Mouse (Mus musculus) ES-CJ7 (cell line): ENCODE data around the gene Ccr10.

Experiments used
- DNase-seq: peaks from one replicate; pipeline ENCODE4 v3.0.0; 2011; ENCODE audit warnings: low read depth, low spot score

The Ccr10 gene

DNA sequence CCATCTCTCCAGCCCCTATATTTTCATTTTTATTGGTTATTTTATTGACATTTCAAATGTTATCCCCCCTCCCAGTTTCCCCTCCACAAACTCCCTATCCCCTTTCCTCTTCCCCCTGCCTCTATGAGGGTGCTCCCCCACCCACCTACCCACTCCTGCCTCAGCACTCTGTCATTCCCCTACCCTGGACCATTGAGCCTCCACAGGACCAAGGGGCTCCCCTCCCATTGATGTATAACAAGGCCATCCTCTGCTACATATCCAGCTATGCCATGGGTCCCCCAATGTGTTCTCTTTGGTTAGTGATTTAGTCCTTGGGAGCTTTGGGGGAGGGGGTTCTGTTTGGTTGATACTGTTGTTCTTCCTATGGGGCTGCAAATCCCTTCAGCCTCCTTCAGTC, 20.6 kb downstream of the Ccr10 start:
- DNase-seq = no peak

DNA sequence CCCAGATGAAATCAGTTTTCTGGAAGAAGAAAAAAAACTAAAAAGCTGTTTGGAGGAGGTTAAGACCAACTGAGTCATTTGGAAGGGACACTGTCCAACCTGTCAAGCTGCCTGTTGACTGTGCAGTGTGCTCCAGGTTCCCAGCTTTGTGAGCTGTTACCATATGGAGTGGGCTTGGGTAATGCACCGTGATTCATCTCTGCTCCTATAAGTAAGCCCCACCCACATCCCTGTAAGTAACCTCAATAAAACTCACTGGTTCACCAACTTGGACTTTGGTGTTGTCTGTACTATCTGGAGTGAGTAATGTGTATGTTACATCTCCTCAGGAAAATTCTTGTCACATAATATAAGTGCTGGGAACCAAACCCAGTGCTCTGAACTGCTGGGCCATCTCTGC, 22.4 kb downstream of the Ccr10 start:
- no peak for DNase-seq

DNA sequence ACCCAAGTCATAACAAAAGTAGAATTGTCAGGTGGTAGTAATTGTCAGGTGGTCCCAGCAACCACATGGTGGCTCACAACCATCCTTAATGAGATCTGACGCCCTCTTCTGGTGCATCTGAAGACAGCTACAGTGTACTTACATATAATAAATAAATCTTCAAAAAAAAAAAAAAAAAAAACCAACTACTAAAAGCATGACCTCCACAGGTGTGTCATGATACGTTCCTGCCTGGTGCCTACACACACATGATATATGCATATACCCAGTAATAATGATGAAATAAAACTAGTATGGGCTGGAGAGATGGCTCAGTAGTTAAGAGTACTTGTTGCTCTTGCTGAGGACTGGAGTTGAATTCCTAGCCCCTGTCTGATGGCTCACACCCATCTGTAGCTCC, 24.2 kb downstream of the Ccr10 start:
- DNase-seq = no peak

DNA sequence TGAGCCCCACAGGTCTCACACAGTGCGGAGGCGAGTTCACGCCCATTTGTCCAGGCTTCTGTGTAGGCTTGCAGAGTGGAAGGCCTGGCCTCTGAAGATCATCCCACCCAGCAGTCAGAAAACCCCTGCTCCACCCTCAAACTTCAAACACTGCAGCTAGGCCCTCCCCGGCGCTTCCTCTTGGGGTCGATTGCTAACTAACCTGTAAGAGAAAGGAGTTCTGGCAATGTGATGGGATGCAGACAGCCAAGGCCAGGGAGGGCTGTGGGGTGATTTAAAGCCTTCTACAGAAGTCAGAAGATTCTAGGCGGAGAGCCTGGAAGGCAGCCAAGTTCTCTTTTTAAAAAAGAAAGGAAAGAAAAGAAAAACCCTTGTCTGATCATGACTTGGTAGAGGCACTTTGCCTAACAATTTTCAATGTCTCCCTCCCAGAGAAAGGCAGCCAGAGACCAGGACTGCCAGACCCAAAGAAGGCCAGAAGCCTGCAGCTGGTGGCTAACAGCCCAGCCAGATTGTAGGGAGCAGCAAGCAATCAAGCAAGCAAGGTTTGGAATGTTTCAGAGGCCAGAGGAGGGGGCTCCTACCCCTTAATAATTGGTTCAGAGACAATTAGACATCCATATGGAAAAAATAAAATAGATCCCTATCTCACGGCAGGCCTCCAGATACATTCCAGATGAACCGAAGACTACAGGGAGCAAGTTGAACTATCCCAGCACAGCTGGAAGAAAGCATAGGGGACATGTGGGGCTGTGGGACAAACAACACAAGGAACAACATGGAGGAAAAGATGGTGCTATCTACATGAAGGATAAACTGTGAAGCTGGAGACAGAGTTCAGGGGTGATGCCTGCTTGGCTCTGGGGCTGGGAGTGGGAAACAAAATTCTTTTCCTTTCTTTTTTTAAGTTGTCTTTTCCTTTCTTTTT, 25.8 kb downstream of the Ccr10 start:
- peak; percentile 45 for DNase-seq

DNA sequence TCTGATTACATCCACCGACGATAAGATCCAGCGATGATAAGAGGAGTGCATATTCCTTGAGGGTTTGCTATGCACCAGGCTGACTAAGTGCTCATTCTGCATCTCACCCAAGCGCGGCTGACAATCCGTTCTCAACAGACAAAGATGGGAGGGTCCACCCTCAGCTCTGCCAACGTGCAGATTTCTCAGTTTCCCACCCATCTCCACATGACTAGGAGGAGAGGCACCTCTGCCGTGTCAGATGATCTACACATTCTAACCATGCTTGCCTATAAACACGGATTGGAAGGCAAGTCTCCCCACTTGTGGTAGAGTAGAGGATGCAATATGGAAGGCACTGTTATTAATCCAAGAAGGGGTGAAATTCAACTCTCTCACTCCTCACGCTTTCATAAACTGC, 26.5 kb downstream of the Ccr10 start:
- no peak for DNase-seq

DNA sequence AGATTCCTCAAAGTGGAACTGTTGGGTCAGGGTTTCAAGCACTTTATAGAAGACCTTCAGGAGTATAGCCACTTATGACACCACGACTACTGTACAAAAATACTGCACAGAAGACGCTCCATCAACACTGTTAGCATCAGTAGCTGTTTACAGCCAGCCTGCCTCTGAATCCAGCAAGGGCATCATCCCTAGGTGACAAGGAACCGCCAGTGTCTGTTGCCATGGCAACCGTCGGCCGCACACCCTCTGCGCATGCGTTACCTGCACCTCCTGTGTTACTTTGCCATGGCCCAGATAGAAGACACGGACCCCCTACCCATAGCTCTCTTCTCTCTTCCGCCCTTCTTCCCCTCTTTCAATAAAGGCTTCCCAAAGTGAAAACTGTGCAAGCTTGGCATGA, 28.9 kb downstream of the Ccr10 start:
- DNase-seq = peak; percentile 83

DNA sequence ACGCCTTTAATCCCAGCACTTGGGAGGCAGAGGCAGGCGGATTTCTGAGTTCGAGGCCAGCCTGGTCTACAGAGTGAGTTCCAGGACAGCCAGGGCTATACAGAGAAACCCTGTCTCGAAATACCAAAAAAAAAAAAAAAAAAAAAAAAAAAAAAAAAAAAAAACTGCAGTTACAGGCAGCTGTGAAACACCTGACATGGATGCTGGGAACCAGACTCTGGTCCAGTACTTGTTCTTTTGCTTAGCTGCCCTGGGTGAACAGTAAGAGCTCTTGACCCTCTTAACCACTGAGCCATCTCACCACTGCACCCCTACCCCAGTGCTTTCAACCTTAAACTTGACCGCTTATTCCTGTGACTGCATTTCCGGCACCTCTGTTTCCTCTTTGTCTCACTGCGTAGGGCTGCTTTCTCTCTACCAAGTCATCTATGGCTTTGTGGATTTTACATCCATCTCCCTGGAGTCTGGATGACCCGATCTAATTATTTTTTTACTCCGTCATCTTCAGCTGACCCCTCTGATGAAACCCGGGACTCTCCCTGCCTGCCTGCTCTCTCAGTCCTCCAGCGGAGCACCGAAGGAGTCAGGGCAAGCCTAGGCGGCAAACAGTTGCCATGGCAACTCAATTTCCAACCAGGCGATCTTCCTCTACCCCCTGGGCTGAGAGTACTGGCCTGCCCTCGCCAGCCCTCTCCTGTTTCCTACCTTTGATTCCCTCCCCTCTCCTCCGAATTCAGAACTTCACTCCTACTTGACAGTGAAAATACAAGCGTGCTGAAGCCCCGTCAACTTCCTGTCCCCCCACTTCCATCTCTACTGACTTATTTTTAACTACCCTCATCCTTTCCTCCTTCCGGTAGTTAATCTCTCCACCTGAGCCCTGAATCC, 31.7 kb downstream of the Ccr10 start:
- peak; percentile 83 for DNase-seq

DNA sequence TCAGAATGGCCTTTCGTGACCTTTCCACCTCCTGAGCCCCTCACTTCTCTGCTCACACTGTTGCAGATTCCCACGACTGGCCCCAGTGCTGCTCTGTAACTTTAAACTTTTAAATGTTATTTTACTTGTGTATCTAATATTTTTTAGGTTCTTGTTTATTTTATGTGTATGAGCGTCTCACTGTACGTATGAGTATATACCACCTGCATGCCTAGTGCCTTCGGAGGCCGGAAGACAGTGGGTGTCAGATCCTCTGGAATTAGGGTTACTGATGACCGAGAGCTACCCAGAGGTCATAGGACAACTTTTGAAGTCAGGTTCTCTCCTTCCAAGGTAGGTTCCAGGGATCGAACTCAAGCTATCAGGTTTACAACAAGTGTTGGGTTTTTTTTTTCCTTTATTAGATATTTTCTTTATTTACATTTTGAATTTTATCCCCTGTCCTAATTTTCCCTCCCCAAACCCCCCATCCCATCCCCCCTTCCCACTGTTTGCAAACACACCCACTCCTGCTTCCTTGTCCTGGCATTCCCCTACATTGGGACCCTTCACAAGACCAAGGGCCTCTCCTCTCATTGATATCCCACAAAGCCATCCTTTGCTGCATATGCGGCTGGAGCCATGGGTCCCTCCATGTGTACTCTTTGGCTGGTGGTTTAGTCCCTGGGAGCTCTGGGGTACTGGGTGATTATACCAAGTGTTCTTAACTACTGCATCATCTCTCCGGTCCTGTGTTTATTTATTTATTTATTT, 32.9 kb downstream of the Ccr10 start:
- no peak for DNase-seq

DNA sequence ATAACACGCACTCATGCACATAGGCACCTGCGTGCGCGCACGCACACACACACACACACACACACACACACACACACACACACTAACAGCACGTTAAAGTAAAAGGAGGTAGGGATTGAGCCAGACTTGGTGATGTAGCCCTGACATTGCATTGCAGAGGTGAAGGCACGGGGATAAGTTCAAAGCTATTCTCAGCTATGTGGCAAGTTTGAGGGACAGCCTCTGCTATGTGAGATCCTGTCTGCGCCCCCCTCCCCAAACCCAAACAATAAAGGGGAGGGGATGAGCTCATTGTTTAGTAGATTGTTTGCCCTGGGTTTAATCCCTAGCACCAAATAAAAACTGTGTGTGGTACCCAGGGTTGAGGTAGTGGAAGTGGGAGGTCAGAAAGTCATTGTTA, 34.2 kb downstream of the Ccr10 start:
- no peak for DNase-seq

DNA sequence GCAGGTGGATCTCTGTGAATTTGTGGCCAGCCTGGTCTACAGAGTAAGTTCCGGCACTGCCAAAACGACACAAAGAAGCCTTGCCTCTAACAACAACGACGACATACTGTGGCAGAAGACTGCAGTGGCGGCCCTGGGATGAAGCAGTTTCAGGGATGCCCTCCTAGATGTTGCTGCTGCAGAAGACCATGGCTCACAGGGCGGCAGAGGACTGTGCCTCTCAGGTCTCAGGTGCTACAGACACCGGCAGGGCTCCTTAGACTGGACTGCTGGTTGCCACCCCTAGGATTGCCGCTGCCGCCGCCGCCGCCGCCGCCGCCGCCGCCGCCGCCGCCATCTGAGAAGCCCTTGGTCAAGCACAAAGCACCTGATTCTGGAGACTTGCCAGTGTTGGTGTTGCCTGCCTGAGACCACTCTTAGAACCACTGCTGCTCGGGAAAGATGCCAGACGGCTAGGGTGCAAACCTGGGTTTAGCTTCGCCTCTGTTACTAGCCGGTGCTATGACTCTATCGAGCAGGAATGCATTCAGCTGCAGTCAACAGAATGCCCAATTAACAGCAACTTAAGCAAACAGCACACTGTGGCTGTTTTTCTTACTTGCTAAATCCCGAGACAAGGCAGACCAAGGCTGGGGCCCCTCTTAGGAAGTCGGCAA, 35.0 kb downstream of the Ccr10 start:
- no peak for DNase-seq

DNA sequence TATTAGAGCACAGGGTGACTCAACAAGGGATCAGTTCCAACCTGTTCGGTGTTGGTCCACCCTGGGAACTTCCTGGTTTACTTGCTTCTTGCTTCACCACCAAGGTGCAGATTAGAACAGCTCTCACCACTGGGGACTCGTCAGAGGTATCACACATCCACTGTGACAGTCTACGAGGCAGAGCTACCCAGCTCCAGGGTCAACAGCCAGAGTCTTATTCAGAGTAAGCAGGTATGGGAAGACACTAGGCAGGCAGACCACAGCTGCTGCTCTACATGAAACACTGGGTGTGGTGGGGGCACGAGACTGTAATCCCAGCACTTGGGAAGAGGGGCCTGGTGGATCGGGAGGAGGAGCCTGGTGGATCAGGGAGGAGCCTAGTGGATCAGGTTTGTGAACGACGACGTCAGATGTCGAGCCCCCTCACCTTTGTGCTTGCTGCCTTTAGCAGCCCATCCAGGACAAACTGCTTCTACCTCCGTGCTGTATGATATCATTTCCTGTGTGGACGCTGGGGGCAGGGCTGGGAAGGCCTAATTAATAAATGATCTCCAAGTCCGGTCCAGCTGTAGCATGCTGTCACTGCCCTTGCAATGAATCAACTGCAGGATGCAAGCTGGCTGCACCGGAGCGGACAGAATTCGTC, 36.6 kb downstream of the Ccr10 start:
- peak; percentile 74 for DNase-seq

DNA sequence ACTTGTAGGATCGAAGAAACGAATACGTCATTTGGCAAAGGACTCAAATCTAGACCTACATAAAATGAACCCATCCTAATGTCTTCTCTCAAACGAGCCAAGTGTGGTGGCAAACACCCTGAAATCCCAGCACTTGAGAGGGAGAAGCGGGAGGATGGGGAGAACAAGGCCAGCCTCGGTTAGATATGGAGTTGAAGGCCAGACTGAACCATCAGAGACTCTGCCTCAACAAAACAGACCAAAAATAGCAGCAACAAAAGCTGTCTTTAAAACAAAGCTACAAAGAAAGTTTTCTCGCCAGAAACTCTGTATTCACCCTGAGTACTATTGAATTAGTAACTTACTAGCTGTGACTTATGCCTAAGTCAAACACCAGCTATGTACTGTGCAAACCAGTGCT, 38.2 kb downstream of the Ccr10 start:
- DNase-seq = no peak

DNA sequence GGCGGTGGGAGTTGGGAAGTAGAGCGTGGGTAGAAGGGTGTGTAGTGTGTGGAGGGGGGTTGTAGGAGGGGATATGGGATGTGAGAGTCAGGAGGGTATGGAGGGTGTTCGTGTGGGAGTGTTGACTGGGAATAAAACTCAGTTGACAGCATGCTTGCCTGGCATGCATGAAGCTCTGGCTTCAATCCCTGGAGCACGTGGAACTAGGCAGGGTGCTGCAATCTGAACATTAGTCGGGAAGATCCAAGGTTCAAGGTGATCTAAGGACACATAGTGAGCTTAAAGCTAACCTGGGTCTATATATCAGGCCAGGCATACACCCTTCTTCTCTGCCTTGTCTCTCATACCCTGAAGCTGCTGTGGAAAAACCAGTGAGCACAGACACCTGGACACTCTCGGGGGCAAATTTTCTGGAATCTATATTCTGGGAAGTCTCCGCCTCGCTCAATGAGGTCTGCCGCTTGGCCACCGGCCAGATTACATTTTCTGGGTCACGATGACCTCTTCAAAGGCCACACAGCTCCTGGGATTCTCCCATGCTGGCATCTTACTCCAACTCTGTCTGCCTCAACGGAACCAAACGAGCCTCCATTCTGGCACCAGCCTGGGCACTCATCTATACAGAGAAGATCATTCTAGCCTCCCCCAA, 40.9 kb downstream of the Ccr10 start:
- no peak for DNase-seq

DNA sequence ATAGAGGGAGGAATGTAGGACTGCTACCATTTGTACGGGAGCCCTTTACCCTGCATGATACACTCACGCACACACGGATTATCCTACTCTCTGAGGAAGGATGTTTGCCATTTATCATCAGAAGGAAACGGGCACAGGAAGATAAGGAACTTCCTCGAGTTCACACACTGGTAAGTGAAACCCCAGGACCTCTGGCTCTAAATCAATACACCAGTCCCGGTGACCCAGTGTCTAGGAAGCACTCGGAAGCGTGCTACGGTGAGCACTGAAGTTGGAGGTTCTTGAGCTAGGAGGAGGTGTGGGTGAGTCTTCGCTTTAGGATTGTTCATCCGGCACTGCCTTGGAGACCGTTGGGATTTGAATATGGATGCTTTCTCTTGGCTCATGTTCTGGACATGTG, 42.2 kb downstream of the Ccr10 start:
- no peak for DNase-seq

DNA sequence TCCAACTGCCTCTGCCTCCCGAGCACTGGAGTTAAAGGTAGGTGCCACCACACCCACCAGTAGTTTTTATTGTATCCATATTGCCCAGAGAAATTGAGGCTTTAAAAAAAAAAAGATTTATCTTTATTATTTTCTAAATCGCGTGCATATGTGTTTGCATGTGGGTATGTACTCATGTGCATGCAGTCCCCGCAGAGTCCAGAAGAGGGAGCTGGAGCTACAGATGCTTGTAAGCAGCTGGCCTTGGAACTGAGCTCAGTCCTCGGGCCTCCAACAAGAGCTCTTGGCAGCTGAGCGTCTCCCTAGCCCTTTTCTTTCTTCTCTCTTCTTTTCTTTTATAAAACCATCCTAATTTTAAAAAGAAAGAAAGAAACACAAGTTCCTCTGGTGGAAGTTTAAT, 43.5 kb downstream of the Ccr10 start:
- DNase-seq = peak; percentile 93

DNA sequence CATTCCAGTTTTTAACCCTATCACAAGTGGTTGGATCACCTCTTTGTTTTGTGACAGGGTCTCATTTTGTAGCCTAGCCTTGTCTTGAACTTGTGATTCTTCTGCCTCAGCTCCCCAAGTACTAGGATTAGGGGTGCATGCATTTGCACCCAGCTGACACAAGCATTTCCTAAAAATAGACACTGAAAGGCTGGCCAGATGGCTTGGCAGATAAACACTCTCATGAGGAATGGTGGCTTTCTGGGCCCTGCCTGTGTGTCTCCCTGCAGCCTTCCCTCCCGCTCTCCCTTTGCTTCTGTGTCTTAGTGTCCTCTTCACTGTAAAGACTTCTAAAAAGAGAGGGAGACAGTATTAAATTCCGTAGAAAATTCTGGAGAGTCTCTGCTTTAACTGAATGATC, 44.1 kb downstream of the Ccr10 start:
- DNase-seq = no peak

DNA sequence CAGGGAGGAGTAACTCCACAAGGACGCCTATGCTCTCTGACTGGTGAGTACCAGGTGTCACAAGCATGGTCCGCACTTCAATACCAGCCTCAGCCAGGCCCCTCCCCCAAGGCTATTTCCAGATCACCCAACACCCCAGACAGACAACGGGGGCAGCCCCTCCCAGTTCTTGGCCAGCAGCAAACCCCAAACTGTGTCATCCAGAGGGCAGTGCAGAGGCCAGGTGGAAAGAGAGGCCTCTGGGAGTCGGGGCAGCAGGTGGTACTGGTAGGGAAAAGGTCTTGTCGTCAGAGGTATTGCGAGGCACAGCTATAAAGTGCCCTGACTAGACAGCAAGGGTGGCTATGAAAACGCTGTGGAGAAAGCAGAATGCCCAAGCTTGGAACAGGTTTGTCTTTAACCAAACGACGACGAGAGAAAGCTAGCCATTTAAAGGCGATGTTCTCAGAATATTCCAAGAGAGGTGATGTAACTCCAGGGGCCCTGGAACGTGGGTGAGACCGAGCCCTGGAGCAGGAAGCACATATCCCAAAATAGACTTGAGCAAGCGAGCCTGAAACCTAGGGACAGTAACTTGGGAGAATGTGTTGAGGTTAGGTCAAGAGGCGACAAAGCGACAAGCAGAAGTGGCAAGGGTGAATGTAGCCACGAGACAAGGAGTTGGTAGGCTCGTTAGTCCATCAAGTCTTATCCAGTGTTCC, 45.0 kb downstream of the Ccr10 start:
- DNase-seq = no peak

DNA sequence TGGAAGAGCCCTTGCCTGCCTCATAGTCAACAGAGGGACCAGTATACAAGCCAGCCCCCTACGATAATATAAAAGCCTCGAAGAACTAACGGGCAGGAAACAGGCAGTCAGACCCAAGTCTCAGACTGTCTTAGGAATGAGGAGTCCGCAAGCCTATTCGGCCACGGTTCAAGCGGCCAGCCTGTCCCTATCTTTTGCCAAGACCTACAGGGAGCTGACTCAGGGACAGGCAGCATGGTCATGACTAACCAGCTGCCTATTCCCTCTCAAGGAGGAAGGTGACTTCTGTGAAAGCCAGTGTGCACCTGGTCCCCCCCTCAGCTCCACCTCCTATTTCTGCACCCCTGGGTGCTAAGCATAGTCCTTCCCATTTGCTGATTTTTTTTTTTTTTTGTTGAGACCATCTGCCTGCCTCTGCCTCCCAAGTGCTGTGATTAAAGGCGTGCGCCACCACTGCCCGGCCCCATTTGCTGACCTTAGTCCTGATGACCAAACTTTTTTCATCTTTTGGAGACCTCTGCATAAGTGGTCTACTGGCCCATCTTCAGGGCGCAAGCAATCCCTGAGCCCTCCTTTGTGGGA, 46.2 kb downstream of the Ccr10 start:
- no peak for DNase-seq

DNA sequence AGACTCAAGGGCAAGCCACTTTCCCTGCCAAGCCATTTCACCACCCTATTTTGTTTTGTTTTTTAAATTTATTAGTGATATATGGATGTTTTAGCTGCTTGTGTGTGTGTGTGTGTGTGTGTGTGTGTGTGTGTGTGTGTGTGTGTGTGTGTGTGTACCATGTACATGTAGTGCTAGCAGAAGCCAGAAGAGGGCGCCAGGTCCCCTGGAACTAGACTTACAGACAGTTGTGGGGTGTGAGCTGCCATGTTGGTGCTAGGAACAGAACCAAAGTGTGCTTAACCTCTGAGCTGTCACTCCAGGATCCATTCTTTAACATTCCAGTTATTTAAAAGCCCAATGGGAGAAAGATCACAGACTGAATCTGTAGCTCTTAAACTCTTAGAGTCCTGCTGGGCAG, 48.2 kb downstream of the Ccr10 start:
- peak; percentile 73 for DNase-seq
